ENCODE assay signal across 9 mouse cellular contexts in genomic region chr1:42779761-42780160, GRCm38 (mm10).
DNase-seq lines count a peak whose midpoint lies in the region; ATAC-seq and TF ChIP-seq lines count a peak whose summit lies in the region.
"Had no signal": no experiment of that assay in that cellular context is flagged by ENCODE, and none has a peak within 500 bp of the region (broad histone marks: within the 10 kb centered on the region; RNA-seq: fewer than 3 reads in every experiment).

No protein-coding gene starts in this region.

- no peak overlapping the region for H3K27ac ChIP-seq in cerebellum, adult 2 months (ENCODE audit: insufficient read depth, low read length)
- H3K27ac ChIP-seq in left cerebral cortex, adult 2 months = no peak overlapping the region
- H3K27ac ChIP-seq: embryonic facial prominence, embryonic 13.5 days had no signal

- intact Hi-C loops in left cerebral cortex, adult 2 months (cut with DNase I) = loop anchor here (5.0 to 10.0 kb wide), 5 partner anchors 525 to 1902 kb away; no protein-coding TSS in a partner anchor

- no peak for TF ChIP-seq POLR2A in cerebellum, adult 2 months (IDR thresholded peaks at IDR 0.05; ENCODE audit: borderline replicate concordance, insufficient read depth, low read length)
- no peak for TF ChIP-seq POLR2A in brain, embryonic 14.5 days (IDR thresholded peaks at IDR 0.05; ENCODE audit: borderline replicate concordance, extremely low read depth, insufficient read depth, insufficient read length, poor library complexity, severe bottlenecking)

- 38% methylated on average over 5 of the region's 5 CpGs for WGBS in cerebellum, adult 2 months

- no peak for ATAC-seq in erythroid progenitor cell, adult 5-6 weeks (replicated peaks; ENCODE audit: low FRiP score, poor library complexity, severe bottlenecking)

- no peak overlapping the region for H3K4me3 ChIP-seq in cerebellum, adult 2 months (replicated peaks; ENCODE audit: insufficient read depth, low read depth, low read length)
- no peak overlapping the region for H3K4me3 ChIP-seq in left cerebral cortex, adult 2 months
- H3K4me3 ChIP-seq: embryonic facial prominence, embryonic 13.5 days had no signal

- no peak for DNase-seq in cerebellum, adult 2 months
- no peak for DNase-seq in cerebellum, adult 11 months
- peak; percentile 24 to 43 for DNase-seq in left cerebral cortex, adult 2 months (ENCODE audit: extremely low spot score in 1 of 2, low spot score in 2 of 2)
- DNase-seq in left cerebral cortex, adult 8-10 months (ENCODE audit: low spot score in 2 of 2) = no peak
- DNase-seq in brain, embryonic 14.5 days (ENCODE audit: low read depth) = peak; percentile 78
- DNase-seq in kidney, postnatal 36 days = peak; percentile 66 to 76
- no peak for DNase-seq in ovary, postnatal 10 days (ENCODE audit: low spot score)

- H3K27me3 ChIP-seq in cerebellum, adult 2 months (ENCODE audit: control insufficient read depth, insufficient read depth, low read length) = no peaks in the 10 kb centered on the region; the same call in 1 of the 2 replicates

- H3K4me1 ChIP-seq in cerebellum, adult 2 months (ENCODE audit: control insufficient read depth, insufficient read depth, low read length) = 0 out of 2 replicates have a peak, but pooled peaks cover 2% of the 10 kb centered on the region

- peak; percentile 39; the same call in 1 of the 2 replicates for TF ChIP-seq CTCF in cerebellum, adult 2 months (IDR thresholded peaks at IDR 0.05; ENCODE audit: borderline replicate concordance, insufficient read depth, low read depth, low read length)
- peak; percentile 63 for TF ChIP-seq CTCF in left cerebral cortex, adult 2 months (IDR thresholded peaks at IDR 0.05)
- peak; percentile 76 for TF ChIP-seq CTCF in brain, embryonic 14.5 days (IDR thresholded peaks at IDR 0.05; ENCODE audit: borderline replicate concordance, extremely low read depth, insufficient read depth, insufficient read length)

Comparison
In these comparisons a context has a peak if more than half of its experiments do, and no peak if none do; other contexts are left out.
1. DNase-seq: peak in left cerebral cortex, adult 2 months (2 of 2), brain, embryonic 14.5 days (single experiment) and kidney, postnatal 36 days (2 of 2); none in cerebellum, adult 2 months (0 of 2), cerebellum, adult 11 months (single experiment), left cerebral cortex, adult 8-10 months (0 of 2) and ovary, postnatal 10 days (single experiment).
2. Peak in every context shown above with its lines, with median percentiles within 50 percentile points of each other: CTCF ChIP-seq.